Mouse (Mus musculus): Measurements from ENCODE around the gene Brpf3. TPM values are rescaled to one million over a fixed set of nuclear protein-coding genes. Genes with fewer than 3 reads are reported as not detected.

Brpf3 gene
- total and polyA plus RNA-seq, 2 experiments from 2014 or later: 2.7 to 27.8 TPM

- ATAC-seq (ENCODE audit: insufficient read depth, low read depth) (no peak), DNase-seq (ENCODE audit: low spot score) (no peak)
- Histone ChIP-seq H3K4me2 (ENCODE audit: low read depth, low read length) (no peak overlapping the region), H3K4me3 (ENCODE audit: low read depth, low read length) (no peak overlapping the region), H3K27me3 (ENCODE audit: control insufficient read depth, insufficient read depth, low read length) (peaks cover 16% of the 10 kb centered on the region), H3K9ac (replicated peaks; ENCODE audit: low read depth, low read length) (no peak overlapping the region), H3K36me3 (replicated peaks; ENCODE audit: control insufficient read depth, insufficient read depth, low read length) (no peaks in the 10 kb centered on the region), H3K27ac (ENCODE audit: low read depth) (no peak overlapping the region), H3K4me1 (ENCODE audit: control insufficient read depth, insufficient read depth) (peaks cover 3% of the 10 kb centered on the region; the same call in 1 of the 2 replicates), H3K9me3 (replicated peaks; ENCODE audit: control insufficient read depth, low read length) (no peaks in the 10 kb centered on the region)
- 69% methylated on average over 4 of the region's 4 CpGs for WGBS
- TF ChIP-seq CTCF (IDR thresholded peaks at IDR 0.05; ENCODE audit: low read depth) (no peak), EP300 (IDR thresholded peaks at IDR 0.05; ENCODE audit: low read depth) (no peak)
These were observed 25.7 kb upstream of the Brpf3 start for GRCm38 (mm10) chr17:28775161-28775560.

- no peaks in the 10 kb centered on the region for H3K36me3 ChIP-seq (replicated peaks; ENCODE audit: control insufficient read depth, insufficient read depth, low read length)
- no peak overlapping the region for H3K4me3 ChIP-seq (ENCODE audit: low read depth, low read length)
- 0 out of 2 replicates have a peak, but pooled peaks cover 5% of the 10 kb centered on the region for H3K27me3 ChIP-seq (ENCODE audit: control insufficient read depth, insufficient read depth, low read length)
- H3K9ac ChIP-seq (replicated peaks; ENCODE audit: low read depth, low read length): no peak overlapping the region
- H3K27ac ChIP-seq (ENCODE audit: low read depth): no peak overlapping the region
- H3K4me2 ChIP-seq (ENCODE audit: low read depth, low read length): no peak overlapping the region
- H3K9me3 ChIP-seq (replicated peaks; ENCODE audit: control insufficient read depth, low read length): no peaks in the 10 kb centered on the region
- no peak for ATAC-seq (ENCODE audit: insufficient read depth, low read depth)
- TF ChIP-seq EP300 (IDR thresholded peaks at IDR 0.05; ENCODE audit: low read depth): no peak
- TF ChIP-seq CTCF (IDR thresholded peaks at IDR 0.05; ENCODE audit: low read depth): no peak
- H3K4me1 ChIP-seq (ENCODE audit: control insufficient read depth, insufficient read depth): no peaks in the 10 kb centered on the region
- WGBS: 89% methylated on average over 3 of the region's 3 CpGs
- DNase-seq (ENCODE audit: low spot score): no peak
These were observed 24.1 kb upstream of the Brpf3 start for GRCm38 (mm10) chr17:28776817-28777216.

GRCm38 (mm10) chr17:28777231-28778005 lies 23.5 kb upstream of the Brpf3 start:
- no peak for ATAC-seq (ENCODE audit: insufficient read depth, low read depth)
- WGBS: 79% methylated on average over 16 of the region's 16 CpGs

GRCm38 (mm10) chr17:28779735-28780134 lies 21.2 kb upstream of the Brpf3 start:
- H3K4me3 ChIP-seq (ENCODE audit: low read depth, low read length): no peak overlapping the region
- no peaks in the 10 kb centered on the region for H3K4me1 ChIP-seq (ENCODE audit: control insufficient read depth, insufficient read depth)
- DNase-seq (ENCODE audit: low spot score) (no peak), ATAC-seq (ENCODE audit: insufficient read depth, low read depth) (no peak)
- no peak overlapping the region for H3K27ac ChIP-seq (ENCODE audit: low read depth)
- H3K4me2 ChIP-seq (ENCODE audit: low read depth, low read length): no peak overlapping the region
- WGBS: 90% methylated on average over 3 of the region's 3 CpGs
- no peak overlapping the region for H3K9ac ChIP-seq (replicated peaks; ENCODE audit: low read depth, low read length)
- H3K9me3 ChIP-seq (replicated peaks; ENCODE audit: control insufficient read depth, low read length): no peaks in the 10 kb centered on the region
- TF ChIP-seq CTCF (IDR thresholded peaks at IDR 0.05; ENCODE audit: low read depth) (no peak), EP300 (IDR thresholded peaks at IDR 0.05; ENCODE audit: low read depth) (no peak)
- no peaks in the 10 kb centered on the region for H3K27me3 ChIP-seq (ENCODE audit: control insufficient read depth, insufficient read depth, low read length)
- no peaks in the 10 kb centered on the region for H3K36me3 ChIP-seq (replicated peaks; ENCODE audit: control insufficient read depth, insufficient read depth, low read length)

More at GRCm38 (mm10) chr17:28777231-28778005, 23.5 kb upstream of the Brpf3 start:
- DNase-seq (ENCODE audit: low spot score): no peak
- Histone ChIP-seq H3K27me3 (ENCODE audit: control insufficient read depth, insufficient read depth, low read length) (0 out of 2 replicates have a peak, but pooled peaks cover under 1% of the 10 kb centered on the region), H3K4me2 (ENCODE audit: low read depth, low read length) (no peak overlapping the region), H3K4me1 (ENCODE audit: control insufficient read depth, insufficient read depth) (no peaks in the 10 kb centered on the region), H3K9me3 (replicated peaks; ENCODE audit: control insufficient read depth, low read length) (no peaks in the 10 kb centered on the region), H3K4me3 (ENCODE audit: low read depth, low read length) (no peak overlapping the region), H3K36me3 (replicated peaks; ENCODE audit: control insufficient read depth, insufficient read depth, low read length) (no peaks in the 10 kb centered on the region), H3K9ac (replicated peaks; ENCODE audit: low read depth, low read length) (no peak overlapping the region), H3K27ac (ENCODE audit: low read depth) (no peak overlapping the region)
- no peak for TF ChIP-seq EP300 (IDR thresholded peaks at IDR 0.05; ENCODE audit: low read depth)
- no peak for TF ChIP-seq CTCF (IDR thresholded peaks at IDR 0.05; ENCODE audit: low read depth)

- Histone ChIP-seq H3K36me3 (replicated peaks; ENCODE audit: control insufficient read depth, insufficient read depth, low read length) (no peaks in the 10 kb centered on the region), H3K27me3 (ENCODE audit: control insufficient read depth, insufficient read depth, low read length) (no peaks in the 10 kb centered on the region), H3K4me2 (ENCODE audit: low read depth, low read length) (no peak overlapping the region), H3K4me1 (ENCODE audit: control insufficient read depth, insufficient read depth) (no peaks in the 10 kb centered on the region), H3K9ac (replicated peaks; ENCODE audit: low read depth, low read length) (no peak overlapping the region), H3K9me3 (replicated peaks; ENCODE audit: control insufficient read depth, low read length) (no peaks in the 10 kb centered on the region), H3K27ac (ENCODE audit: low read depth) (no peak overlapping the region), H3K4me3 (ENCODE audit: low read depth, low read length) (no peak overlapping the region)
- WGBS: 17% methylated on average over 3 of the region's 3 CpGs
- DNase-seq (ENCODE audit: low spot score) (no peak), ATAC-seq (ENCODE audit: insufficient read depth, low read depth) (no peak)
- TF ChIP-seq CTCF (IDR thresholded peaks at IDR 0.05; ENCODE audit: low read depth): no peak
- TF ChIP-seq EP300 (IDR thresholded peaks at IDR 0.05; ENCODE audit: low read depth): no peak
These were observed 20.1 kb upstream of the Brpf3 start for GRCm38 (mm10) chr17:28780836-28781235.

Measured in heart, postnatal 0 days (tissue).